Mouse (Mus musculus): Measurements from ENCODE around the gene Gm12355. TPM values are rescaled to one million over a fixed set of nuclear protein-coding genes. Genes with fewer than 3 reads are reported as not detected.
"Not testable (repeated sequence)": the region's sequence is repeated elsewhere in the genome, so short reads cannot be mapped to it uniquely, and the experiment has no call there.

Gene Gm12355
- 1 to 10 TPM; 2.2 to 10.0 TPM for polyA plus RNA-seq (2017; shearing (Covaris generic))

DNA sequence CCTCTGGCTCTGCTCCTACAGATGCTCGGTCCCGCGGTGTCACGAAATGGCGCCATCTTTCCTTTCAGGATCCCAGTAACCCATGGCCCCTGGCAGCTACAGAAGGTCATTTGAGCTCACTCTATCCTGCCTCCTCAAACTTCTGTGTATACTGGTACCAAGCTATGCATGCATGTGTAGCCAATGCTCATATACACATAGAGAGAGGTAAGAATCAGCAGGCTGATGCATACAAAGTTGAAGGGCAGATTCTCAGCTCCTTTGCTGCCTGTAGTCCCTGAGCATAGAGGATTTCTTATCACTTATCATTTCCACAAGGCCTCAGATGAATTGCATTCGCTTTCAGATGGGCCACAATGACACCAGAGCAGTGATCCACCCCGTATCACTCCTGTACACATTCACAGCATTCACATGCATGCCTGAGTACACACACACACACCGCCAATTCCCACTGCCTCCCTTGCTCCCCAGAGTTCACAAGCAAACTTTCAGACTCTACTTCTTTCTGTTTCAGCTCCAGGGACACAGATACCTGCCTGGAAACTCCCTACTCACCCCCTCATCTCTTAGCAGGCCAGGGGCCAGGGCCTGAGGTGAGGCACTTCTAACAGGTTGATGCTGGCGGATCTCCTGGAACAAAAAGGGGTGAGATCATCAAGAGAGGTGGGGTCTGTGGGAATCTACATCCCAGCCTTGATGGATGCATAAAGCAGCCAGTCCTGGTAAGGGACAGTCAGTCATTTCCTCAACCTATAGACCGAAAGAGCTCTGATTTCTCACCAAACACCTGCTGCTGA lies at the start of gene Gm12355, which contains the start of gene Gsdma3:
TSS of gene Gm12355 (minus strand) at position 51 of the 800 bp plus-strand sequence.
TSS of gene Gsdma3 (plus strand) at position 750 of the 800 bp plus-strand sequence.
- no peak for ATAC-seq

DNA sequence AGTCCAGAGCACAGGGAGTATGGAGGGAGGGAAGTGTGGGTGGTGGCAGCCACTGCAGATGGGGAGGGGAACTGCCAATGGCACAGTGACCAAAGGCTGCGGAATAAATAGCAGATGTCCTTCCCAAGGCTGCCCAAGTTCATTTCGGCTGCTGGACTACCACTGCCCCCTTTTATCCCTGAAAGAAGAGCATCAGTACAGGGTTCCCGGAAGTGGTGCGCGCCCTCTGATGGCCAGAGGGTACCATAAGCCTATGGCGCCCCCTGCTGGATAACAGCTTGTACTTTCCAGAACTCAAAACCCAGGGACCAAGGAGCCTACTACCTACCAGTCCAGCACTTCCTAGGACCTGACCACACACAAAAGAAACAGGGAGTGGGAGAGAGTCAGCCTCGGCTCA lies 47.7 kb upstream of the Gm12355 start:
- ATAC-seq: peak; percentile 75

DNA sequence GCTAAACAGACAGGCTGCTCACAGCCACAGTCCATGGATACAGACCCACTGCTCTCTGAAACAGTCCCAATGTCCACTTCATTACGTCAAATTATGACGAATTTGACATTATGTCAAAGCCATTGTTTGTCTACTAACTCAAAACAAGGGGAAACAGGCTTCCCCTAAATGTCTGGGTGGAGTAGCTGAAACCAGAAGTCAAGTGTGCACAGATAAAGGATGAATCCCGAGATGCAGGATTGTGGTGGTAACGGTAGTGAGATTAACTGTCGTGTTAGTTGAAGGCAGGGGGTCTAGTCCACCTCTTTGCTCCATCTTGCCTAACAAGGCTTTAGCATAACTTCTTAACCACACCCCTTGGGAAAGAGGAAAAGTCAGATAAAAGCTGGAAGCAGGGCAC lies 47.0 kb upstream of the Gm12355 start:
- ATAC-seq: no peak

DNA sequence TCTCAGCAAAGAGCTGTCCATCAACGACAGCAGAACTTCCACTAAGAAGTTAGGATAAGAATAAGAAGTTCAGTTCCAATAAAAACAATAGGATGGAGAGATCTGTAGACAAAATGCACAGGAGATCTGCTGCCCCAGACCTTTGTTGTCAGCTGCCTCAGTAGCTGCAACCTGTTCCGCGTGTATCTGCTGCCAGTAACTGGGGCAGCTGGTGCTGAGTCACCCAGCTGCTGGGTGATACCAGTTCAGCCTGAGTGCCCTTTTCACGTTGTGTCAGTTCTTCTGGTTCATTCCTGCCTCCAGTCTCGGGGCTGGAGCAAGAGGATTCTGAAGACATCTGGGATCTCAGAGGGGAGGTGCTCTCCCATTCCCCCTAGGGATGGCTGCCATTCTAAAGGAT lies 46.4 kb upstream of the Gm12355 start:
- no peak for ATAC-seq

DNA sequence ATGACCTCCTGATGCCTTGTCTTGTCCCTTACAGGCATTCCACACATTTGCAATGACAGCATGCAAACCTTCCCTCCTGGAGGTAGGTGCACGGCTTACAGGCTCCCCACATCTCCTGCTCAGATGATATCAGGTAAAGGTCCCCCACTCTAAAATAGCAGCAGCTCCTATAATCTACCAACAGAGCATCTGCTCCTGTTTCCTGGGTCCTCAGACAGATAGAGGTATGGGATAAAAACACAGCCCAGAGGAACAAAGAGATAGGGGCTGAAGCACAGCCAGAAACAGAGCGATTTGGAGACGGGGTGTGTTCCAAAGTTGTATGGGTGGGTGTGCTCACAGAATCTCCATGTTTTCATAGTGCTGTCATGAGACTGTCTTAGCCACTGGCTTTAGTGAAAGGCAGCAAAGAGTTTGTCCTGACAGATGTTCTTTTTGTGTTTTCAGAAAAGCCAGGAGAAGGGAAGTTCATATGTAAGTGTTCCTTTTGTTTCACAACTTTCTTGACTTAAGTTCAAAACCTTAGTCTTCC lies 45.9 kb upstream of the Gm12355 start:
- no peak for ATAC-seq

DNA sequence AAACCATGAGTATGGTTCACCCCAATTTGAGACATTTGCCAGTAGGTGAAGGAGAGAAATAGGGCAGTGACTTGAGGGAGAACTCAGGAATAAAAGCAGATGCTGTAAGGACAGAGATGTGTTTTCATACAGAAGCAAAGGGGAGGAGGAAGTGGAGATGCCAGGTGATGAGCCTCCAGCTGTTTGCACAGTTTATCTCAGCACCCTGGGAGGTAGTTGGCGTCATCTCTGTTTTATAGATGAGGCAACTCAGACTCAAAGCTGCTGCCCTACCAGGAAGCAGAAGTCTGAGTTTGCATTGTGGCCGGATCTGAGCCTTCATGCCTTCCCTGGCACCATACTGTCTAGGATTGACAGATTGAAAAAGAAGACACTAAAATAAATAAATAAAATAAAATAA lies 43.5 kb upstream of the Gm12355 start:
- ATAC-seq: no peak

DNA sequence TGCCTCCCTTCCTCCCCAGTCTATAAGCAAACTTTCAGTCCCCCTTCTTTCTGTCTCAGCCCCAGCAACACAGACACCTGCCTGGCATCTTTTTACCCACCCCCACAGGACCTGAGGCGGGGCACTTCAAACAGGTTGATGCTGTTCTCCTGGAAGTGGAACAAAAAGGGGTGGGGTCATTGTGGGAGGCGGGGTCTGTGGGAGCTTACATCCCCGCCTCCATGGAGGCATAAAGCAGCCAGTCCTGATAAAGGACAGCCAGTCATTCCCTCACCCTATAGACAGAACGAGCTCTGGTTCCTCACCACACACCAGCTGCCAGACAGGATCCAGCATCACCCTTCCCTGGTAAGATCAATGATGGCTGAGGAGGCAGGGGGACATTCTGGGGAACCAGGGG lies 38.6 kb upstream of the Gm12355 start, which contains the start of gene Gsdma:
TSS of gene Gsdma (plus strand) at position 261 of the 400 bp plus-strand sequence.
- ATAC-seq: no peak

DNA sequence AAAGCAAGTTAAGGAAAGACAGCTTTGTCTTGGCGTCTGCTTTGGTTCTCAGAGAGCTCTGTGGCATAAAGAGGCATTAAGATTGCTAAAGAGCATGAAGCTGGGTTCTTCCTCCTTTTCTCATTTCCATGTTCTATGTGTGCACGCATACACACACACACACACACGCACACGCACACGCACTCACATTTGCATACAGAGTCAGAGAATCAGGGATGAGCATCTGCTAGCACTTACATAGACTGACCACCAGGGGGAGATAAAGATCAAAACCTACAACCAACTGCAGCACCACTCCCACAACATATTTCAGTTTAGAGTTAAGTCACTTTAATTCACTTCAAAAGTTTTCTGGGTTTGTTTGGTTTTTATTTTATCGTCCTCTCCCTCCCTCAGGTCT lies 35.1 kb upstream of the Gm12355 start:
- no peak for ATAC-seq

DNA sequence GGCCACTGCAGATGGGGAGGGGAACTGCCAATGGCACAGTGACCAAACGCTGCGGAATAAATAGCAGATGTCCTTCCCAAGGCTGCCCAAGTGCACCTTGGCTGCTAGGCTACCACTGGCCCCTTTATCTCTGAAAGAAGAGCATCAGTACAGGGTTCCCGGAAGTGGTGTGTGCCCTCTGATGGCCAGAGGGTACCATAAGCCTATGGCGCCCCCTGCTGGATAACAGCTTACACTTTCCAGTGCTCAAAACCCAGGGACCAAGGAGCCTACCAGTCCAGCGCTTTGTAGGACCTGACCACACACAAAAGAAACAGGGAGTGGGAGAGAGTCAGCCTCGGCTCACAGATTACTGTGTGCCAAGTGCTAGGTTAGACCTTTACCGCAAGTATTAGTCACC lies 29.6 kb upstream of the Gm12355 start:
- peak; percentile 63 for ATAC-seq

DNA sequence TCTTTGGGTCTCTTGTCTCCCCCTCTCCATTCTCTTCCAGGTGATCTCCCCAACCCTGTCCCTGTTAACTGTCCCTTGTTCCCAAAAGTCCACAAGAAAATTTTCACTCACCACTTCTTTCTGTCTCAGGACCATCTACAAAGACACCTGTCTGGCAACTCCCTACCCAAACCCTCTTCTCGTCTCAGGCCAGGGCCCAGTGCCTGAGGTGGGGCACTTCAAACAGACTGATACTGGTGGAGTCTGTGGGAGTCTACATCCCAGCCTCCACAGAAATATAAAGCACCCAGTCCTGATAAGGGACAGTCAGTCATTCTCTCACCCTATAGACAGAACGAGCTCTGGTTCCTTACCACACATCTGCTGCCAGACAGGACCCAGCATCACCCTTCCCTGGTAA lies 21.0 kb upstream of the Gm12355 start, which contains the start of gene Gsdma2:
TSS of gene Gsdma2 (plus strand) at position 301 of the 400 bp plus-strand sequence.
- ATAC-seq: no peak

DNA sequence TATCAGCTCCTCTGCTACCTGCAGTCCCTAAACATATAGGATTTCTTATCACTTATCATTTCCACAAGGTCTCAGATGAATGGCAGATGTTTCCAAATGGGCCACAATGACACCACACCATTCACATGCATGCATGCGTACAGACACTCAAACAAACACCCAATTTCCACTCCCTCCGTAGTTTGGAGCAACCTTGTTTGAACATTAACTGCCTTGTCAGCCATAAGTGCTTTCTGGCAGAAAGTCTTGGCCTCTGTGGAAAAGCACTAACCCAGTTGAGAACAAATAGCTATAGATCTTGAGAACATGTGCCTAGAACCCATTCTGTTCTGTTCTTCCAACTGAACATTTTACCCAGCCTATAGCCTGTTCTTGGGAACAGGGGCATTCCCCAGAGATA lies 20.5 kb upstream of the Gm12355 start:
- ATAC-seq: no peak

DNA sequence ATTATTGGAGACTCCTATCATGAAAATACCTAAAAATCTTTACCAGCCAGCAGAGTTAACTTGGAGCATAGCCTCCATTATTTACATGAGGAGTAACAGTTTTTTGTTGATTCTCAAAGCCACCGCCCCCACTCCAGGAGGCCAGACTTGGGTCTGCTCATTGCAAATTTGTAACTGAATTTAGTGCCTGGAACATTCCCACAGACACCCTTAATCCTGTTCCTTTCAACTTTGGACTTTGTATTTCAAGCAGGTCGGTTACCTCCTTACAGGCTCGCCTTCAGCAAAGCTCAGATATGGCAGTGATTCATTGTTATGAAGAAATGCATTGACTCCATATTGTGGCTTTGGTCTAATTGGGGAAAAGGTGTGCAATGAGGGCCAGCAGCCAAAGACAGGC lies 19.3 kb upstream of the Gm12355 start:
- ATAC-seq: no peak

DNA sequence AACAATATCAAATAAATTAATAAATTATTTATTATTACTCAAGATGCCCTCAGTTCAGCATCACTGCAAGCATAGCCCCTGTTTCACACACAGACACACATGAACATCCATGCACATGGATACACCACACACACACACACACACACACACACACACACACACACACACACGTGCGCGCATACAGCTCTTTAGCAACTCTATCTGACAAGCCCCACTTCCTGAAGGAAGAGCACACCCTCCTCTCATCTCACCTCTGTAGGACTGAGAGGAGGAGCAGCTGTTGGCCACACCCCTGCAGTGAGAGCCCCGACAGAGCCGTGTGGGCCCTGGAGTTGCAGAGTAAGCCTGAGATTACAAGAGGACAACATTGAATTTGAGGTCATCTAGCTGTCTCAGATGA lies 14.6 kb upstream of the Gm12355 start:
- no peak for ATAC-seq

DNA sequence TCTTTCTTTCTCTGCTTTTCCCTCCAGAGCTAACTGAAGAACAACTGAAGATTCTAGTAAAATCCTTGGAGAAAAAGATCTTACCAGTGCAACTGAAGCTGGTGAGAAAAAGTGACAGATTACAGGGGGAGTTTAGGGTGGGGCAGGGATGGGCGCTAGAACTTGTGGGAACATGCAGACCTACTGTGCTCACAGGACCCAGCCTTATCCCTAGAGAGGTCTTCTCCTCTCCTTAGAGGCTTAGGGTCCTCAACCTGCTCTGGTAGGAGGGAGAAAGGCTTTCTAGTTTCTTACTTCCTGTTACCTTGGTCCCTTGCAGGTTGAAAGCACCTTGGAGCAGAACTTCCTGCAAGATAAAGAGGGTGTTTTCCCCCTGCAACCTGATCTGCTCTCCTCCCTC lies 12.0 kb upstream of the Gm12355 start:
- no peak for ATAC-seq

DNA sequence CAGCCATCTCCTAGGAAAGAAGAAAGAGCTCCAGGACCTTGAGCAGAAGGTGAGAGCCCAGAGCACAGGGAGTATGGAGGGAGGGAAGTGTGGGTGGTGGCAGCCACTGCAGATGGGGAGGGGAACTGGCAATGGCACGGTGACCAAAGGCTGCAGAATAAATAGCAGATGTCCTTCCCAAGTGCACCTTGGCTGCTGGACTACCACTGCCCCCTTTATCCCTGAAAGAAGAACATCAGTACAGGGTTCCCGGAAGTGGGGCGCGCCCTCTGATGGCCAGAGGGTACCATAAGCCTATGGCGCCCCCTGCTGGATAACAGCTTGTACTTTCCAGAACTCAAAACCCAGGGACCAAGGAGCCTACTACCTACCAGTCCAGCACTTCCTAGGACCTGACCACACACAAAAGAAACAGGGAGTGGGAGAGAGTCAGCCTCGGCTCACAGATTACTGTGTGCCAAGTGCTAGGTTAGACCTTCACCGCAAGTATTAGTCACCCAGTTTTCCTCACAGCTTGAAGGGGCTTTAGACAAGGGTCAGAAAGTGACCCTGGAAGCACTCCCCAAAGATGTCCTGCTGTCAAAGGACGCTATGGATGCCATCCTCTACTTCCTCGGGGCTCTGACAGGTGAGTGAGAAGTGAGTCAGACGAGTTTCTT lies 10.0 kb upstream of the Gm12355 start:
- ATAC-seq: peak; percentile 43

DNA sequence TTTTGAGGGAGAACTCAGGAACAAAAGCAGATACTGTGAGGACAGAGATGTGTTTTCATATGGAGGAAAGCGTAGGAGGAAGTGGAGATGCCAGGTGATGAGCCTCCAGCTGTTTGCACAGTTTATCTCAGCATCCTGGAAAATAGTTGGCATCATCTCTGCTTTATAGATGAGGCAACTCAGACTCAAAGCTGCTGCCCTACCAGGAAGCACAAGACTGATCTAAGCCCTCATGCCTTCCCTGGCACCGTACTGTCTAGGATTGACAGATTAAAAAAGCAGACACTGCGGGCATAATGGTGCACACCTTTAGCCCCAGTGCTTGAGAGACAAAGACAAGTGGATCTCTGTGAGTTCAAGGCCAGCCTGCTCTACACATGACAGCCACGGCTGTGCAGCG lies 5.2 kb upstream of the Gm12355 start:
- ATAC-seq: no peak

DNA sequence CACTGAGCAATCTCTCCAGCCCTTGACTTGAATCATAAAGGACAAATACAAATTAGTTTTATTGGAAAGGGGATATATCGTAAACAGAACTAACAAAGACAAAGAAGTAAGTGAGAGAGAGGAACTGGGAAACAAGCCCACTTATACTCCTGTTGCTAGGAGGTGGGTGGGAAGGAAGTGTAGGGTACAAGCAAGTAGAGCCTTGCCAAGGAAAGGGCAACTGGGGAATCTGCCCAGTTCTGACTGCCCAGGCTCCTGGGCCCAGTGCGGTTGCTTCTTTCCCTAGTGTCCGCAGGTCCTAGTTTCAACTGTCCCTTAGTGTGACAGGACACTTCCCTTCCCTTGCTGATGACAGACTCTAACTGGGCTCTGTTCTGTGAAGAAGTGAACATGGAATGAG lies 3.2 kb upstream of the Gm12355 start:
- ATAC-seq: no peak

DNA sequence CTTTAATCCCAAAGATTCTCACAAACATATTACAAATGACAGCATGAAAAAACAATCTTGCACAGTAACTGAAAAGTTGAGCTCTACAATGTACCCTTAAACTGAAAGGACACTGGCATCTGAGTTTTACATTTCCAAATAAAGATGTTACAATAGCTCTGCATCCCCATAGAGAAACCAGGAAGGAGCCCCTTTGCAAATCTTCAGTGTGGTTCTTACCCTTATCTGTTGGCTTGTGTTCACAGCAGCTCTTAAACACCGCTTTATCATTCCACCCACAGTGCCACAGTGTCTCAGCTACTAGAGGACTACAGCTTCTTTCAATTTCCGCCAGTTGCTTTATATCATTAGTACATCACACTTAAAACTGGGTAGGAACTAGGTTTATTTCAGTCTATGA lies 1.1 kb downstream of the Gm12355 start:
- ATAC-seq: not testable (repeated sequence)

DNA sequence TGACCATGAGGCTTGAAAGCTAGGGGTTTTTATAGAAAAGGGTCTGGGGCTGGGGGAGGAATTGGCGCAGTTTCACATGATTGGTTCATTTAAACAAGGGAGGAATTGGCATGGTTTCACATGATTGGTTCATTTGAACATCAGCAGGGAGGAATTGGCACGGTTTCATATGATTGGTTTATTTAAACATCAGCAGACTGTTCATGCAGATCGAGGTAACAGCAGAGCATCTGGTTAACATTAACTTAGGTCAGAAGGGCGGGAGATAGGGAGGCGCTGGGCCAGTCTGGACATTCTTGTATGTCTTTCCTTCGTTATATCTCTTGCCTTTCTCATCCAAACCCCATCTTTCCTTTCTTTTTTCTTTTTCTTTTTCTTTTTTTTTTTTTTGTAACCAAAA lies 1.5 kb downstream of the Gm12355 start:
- ATAC-seq: not testable (repeated sequence)

DNA sequence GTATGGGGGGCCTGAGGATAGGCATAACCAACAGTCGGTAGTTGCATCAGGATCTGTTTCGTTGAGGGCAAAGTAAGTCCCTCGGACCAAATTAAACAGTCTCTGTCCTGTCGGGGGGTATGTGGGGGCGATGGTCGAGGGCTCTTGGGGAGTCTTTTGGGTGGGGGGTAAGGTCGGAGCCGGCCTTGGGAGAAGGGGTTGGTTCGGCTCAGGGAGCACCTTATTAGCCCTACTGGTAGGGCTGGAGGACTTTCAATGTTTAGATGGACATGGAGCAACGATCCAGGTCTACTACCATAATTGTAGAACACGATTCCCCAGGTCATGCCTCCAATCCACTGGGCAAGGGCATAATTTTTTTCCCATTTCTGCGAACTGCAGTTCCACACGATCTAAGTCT lies 4.7 kb downstream of the Gm12355 start:
- ATAC-seq: no peak

DNA sequence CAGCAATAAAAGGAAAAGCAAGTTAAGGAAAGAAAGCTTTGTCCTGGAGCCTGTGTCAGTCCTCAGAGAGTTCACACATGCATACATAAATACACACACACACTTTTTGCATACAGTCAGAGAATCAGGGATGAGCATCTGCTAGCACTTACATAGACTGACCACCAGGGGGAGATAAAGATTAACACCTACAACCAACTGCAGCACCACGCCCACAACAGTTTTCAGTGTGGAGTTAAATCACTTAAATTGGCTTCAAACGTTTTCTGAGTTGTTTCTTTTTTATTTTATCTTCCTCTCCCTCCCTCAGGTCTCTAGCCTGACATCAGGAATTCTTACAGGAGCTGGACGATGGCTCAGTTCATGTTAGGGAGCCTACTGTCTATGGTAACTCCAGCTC lies 18.7 kb downstream of the Gm12355 start:
- ATAC-seq: no peak

DNA sequence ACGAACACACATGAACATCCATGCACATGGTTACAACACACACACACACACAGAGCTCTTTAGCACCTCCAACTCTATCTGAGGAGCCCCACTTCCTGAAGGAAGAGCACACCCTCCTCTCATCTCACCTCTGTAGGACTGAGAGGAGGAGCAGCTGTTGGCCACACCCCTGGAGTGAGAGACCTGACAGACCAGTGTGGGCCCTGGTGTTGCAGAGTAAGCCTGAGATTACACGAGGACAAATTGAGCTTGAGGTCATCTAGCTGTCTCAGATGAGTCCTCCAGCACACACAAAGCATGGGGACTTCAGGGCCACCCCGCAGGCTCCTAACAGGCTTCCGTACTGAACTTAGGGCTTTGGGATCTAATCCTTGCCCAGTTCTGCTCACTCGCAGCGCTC lies 20.6 kb downstream of the Gm12355 start:
- ATAC-seq: not testable (repeated sequence)

DNA sequence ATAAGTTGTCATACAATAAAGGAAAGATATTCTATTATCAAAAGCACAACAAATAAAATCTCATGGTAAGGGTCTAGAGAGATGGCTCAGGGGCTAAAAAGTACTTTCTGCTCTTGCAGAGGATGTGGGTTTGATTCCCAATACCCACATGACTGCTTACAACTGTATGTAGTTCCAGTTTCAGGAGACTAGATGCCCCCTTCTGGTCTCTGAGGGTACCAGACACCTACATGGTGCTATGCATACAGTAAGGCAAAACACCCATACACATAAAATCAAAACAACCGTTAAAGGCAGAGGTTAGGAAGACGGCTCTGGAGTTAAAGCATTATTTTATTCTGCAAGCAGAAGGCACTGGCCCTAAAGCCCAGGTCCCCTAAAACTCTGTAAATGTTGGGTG lies 21.5 kb downstream of the Gm12355 start:
- ATAC-seq: no peak

All from activated CD4-positive, CD25-positive, alpha-beta regulatory T cell, adult 4 months (primary cell).